Mouse (Mus musculus) cerebellum, adult 18-20 months (tissue): ENCODE measurements around the gene Wfdc11.

ENCODE experiments used
- DNase-seq, 2 experiments: peaks; one replicate each; pipeline ENCODE4 v3.0.0; 2021

Wfdc11 gene

DNA sequence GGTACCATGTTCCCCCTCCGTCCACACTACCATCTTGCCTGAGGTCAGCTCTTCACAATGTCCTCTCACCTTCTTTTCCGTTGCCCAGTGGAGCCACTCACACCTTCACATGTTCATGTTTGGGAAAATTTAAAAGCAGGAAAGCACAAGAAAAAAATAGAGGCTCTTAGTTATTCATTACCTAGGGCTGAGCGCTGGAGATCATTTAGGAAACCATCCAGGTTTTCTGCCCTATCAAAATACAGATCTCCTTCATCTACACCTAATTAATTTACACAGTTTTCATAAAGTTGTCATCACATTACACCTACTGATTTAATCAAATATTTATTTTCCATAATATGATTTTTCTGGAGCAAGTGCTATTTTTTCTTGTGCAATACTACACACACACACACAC lies 35.2 kb downstream of the Wfdc11 start, which contains the start of gene Wfdc16:
Gene Wfdc16, minus strand, starts transcription at position 101 of the 400 bp plus-strand sequence.
- DNase-seq, result no peak

DNA sequence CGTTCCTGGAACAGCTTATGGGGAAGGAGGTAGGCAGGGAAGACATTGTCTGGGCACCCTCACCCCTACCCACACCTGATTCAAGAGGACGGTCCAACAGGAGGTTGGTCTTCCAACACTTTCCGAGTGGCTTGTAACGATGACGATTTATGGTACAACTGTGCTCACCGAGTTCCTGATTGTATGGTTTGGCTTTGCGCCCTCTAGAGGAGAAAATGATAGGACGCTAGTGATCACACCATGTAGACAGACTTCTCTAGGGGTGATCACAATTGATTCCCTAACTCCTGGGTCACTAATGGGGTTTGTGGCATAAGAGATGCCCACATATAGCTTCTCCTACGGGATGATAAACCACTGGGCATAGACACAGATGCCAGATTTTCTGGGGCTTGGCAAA lies 38.6 kb downstream of the Wfdc11 start:
- DNase-seq, result no peak

DNA sequence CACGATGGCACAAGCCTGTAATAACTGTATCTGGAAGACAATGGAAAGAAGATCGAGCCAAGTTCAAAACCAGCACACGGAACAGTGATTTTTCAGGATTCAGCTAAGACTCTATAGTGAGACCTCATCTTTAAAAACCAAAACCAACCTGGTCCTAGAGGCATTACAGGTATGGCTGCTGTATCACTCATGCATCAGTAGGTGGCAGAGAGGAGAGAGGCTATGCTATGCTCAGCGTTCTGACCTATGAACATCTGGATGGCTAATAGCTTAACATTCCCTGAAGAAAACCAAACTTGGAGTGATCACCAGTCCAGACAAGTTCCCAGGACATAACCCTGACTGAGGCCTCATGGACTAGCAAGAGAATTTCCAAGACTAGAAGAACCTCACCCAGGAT lies 52.1 kb downstream of the Wfdc11 start:
- DNase-seq, result no peak

DNA sequence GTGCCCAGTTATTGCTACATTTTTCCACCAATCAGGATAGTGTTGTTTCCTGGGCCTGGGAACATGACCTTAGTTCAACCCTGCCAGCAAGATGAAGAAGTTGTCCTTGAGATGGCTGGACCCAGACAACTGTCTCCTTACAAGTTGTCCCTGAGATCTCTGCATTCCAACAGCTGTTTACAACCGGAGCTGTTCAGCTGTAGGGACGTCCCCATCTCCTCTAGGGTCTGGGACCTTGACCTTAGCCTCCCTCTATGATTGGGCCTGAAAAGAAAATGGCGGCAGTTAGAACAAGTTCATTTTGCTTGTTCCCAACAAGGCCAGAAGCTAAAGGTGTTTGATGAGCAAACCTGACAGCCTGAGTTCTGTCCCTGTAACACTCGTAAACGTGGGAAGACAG lies 54.8 kb downstream of the Wfdc11 start:
- no peak for DNase-seq

DNA sequence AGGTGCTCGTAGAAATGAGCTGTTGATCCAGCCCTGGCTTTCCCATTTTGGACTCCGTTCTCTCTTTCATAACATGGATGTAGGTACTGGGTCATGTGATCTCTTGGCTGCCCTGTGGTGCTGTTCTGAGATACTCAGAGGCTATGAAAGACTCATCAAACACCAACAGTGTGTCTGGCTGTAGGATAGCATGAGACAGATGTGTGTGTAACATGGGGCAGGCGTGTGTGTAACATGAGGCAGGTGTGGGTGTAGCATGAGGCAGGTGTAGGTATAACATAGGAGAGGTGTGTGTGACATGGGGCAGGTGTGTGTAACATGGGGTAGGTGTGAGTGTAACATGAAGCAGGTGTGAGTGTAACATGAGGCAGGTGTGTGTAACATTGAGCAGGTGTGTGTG lies 58.5 kb downstream of the Wfdc11 start:
- no peak for DNase-seq

DNA sequence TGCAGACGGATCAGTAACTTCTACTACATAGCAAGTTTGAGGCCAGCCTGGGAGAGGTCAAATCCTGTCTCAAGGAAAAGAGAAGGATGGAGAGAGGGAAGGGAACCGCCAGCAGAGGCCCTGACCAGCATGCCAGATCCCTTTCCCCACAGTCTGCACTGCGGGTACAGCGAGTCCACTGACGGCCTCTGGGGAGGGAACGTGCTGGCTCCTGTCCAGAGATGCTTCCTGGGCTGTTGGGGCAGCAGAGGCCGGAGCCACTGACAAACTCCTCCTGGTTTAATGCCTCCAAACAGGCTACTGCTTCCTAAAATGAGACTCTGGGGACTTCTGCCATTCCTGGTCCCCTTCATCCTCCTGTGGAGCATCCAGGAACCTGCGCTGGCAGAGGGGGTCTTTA lies 60.4 kb downstream of the Wfdc11 start, which contains the start of the genes Wfdc6b and Wfdc8:
Gene Wfdc6b, plus strand, starts transcription at position 52 of the 400 bp plus-strand sequence.
Gene Wfdc8, minus strand, starts transcription at position 156 of the 400 bp plus-strand sequence.
- DNase-seq, result peak in 1 of 2 experiments; percentile 11
